Mouse (Mus musculus) cerebellum, postnatal 14 days (tissue): ENCODE measurements around the gene 4930438A08Rik.

Experiments
- DNase-seq, 2 experiments: peaks; one replicate each; pipeline ENCODE4 v3.0.0; 2021; ENCODE audit warnings: mixed read lengths in 2 of 2

Gene 4930438A08Rik

GRCm38 (mm10) chr11:58324614-58325229 lies 50.1 kb downstream of the 4930438A08Rik start:
- no peak for DNase-seq

DNA sequence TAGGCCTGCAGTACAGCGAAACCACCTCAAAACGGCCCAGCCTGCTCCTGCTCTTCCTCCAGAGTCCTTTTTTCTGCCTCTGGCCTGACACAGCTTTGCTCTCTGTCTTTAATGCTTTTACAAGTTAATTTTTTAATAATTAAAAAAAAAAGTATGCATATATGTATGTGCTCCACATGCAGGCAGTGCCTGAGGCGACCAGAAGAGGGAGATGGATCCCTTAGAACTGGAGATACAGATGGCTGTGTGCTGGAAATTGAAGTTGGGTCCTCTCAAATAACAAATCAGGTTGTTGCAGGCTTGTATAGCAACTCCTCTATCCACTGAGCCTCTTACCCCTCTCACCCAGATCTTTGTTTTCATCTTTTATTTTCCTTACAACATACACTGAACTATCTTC lies 52.2 kb downstream of the 4930438A08Rik start:
- peak in 1 of 2 experiments; percentile 37 for DNase-seq

DNA sequence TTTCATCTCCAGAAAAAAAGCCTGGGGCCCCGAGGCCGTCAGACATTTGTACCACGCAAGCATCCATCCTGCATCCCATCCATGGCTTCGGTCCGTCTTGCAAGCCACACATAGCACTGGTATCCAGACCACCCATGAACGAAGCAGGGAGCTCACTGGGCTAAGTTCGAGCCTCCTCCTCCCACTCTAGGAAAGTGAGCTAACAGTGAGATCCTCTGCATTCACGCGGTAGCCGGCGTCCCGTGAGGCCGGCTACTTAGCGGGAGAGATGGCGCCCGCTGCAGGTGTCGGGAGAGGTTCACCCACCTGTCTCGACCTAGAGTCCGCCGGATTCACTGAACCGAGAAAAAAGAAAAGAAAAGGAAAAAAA lies 55.3 kb downstream of the 4930438A08Rik start:
- DNase-seq, result no peak

- DNase-seq, result peak; percentile 88 to 93
These were observed 55.9 kb downstream of the 4930438A08Rik start, which contains the start of the genes Zfp672 and Sh3bp5l for GRCm38 (mm10) chr11:58330276-58331148. Zfp672 (minus strand) TSS chr11:58330339. Sh3bp5l (plus strand) TSS chr11:58330724.

- peak; percentile 31 to 44 for DNase-seq
These were observed 56.5 kb downstream of the 4930438A08Rik start for GRCm38 (mm10) chr11:58331149-58331495.

- peak in 1 of 2 experiments; percentile 41 for DNase-seq
These were observed 56.9 kb downstream of the 4930438A08Rik start for GRCm38 (mm10) chr11:58331546-58331945.

DNA sequence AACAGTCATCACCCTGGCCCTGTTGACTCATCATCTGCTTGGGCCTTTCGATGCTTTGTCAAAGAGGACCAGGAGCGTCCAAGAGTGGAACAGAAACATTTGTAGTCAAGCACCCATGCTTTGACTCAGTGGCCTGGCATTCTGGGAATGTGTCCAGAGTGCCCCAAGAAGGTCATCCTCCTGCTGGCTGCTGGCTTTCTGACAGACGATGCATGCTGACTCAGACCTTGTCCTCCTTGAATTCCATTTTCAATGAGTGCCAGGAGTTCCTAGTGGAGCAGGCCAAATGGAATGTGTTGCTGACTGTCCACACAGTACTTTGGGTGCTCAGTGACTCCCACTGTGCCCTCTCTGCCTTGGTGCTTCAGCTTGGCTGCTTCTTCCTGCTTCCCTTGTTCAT lies 60.1 kb downstream of the 4930438A08Rik start:
- peak in 1 of 2 experiments; percentile 48 for DNase-seq
